Mouse (Mus musculus) cerebellum, adult 2 months (tissue): ENCODE measurements at regions not wholly inside any gene's neighbourhood (a gene's known extent, or its start where the extent isn't known, plus 50 kb on each side); places are given as distances from the start of the nearest gene placed in this dataset.

Experiments
- DNase-seq, 2 experiments: peaks; one replicate each; pipeline ENCODE4 v3.0.0; 2021
- H3K27ac ChIP-seq: fragments of 200-500 bp; 2 replicates; pipeline ENCODE4 v1.5.1; 2012; ENCODE audit warnings: low read length, control low read depth, inconsistent platforms; ENCODE audit not compliant: insufficient read depth
- H3K27me3 ChIP-seq: fragments of 200-500 bp; 2 replicates; pipeline ENCODE4 v1.6.1; 2012; ENCODE audit warnings: inconsistent platforms, mild to moderate bottlenecking, low read length, moderate library complexity; ENCODE audit not compliant: control insufficient read depth, insufficient read depth
- H3K4me1 ChIP-seq: fragments of 200-500 bp; 2 replicates; pipeline ENCODE4 v1.6.1; 2011; ENCODE audit warnings: low read length; ENCODE audit not compliant: control insufficient read depth, insufficient read depth
- H3K4me3 ChIP-seq: fragments of 200-500 bp; replicated peaks from 2 replicates; pipeline ENCODE3; 2011; ENCODE audit warnings: mild to moderate bottlenecking, low read depth, low read length, control low read depth; ENCODE audit not compliant: insufficient read depth
- CTCF ChIP-seq: fragments of 200-500 bp; IDR thresholded peaks from 2 replicates; pipeline ENCODE4 v1.5.1; 2011; ENCODE audit warnings: low read depth, mild to moderate bottlenecking, control low read depth, low read length, moderate library complexity, borderline replicate concordance; ENCODE audit not compliant: insufficient read depth
- POLR2A ChIP-seq: fragments of 200-500 bp; IDR thresholded peaks from 2 replicates; pipeline ENCODE4 v1.6.1; 2011; ENCODE audit warnings: low read length, control low read depth, borderline replicate concordance; ENCODE audit not compliant: insufficient read depth
- WGBS: fragments of 180-500 bp; shearing (Covaris S2); methylation state at CpG from one replicate; pipeline ENCODE4 v1.1.7; 2018; 5-methylcytosine and 5-hydroxymethylcytosine counted together

DNA sequence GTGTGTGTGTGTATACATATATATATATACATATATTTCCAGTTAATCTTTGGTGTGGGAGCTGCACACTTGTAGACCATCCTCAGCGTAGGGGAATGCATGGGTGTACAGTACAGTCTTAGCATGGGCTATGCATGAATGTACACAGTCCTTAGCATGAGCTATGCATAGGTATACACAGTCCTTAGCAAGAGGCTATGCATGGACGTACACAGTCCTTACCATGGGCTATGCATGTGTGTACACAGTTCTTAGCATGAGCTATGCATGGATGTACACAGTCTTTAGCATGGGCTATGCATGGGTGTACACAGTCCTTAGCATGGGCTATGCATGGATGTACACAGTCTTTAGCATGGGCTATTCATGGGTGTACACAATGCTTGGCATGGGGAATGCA lies 70.5 kb downstream of the Rchy1 start:
- DNase-seq: no peak
- no peak overlapping the region for H3K4me3 ChIP-seq
- H3K27ac ChIP-seq: no peak overlapping the region
- no peak for TF ChIP-seq POLR2A
- H3K4me1 ChIP-seq: no peaks in the 10 kb centered on the region
- no peaks in the 10 kb centered on the region for H3K27me3 ChIP-seq
- 90% methylated on average over 2 of the region's 2 CpGs for WGBS

GRCm38 (mm10) chr5:91881771-91882170 lies 81.1 kb downstream of the Rchy1 start:
- Histone ChIP-seq H3K27ac (no peak overlapping the region), H3K27me3 (no peaks in the 10 kb centered on the region), H3K4me1 (no peaks in the 10 kb centered on the region), H3K4me3 (no peak overlapping the region)
- TF ChIP-seq POLR2A (no peak), CTCF (no peak)
- no peak for DNase-seq
- 82% methylated on average over 1 of the region's 1 CpGs for WGBS

GRCm38 (mm10) chr5:91880231-91880630 lies 82.6 kb downstream of the Rchy1 start:
- H3K4me1 ChIP-seq: no peaks in the 10 kb centered on the region
- TF ChIP-seq CTCF: no peak
- TF ChIP-seq POLR2A: no peak
- DNase-seq: no peak
- no peak overlapping the region for H3K27ac ChIP-seq
- H3K4me3 ChIP-seq: no peak overlapping the region
- H3K27me3 ChIP-seq: no peaks in the 10 kb centered on the region
- WGBS: 92% methylated on average over 3 of the region's 3 CpGs

DNA sequence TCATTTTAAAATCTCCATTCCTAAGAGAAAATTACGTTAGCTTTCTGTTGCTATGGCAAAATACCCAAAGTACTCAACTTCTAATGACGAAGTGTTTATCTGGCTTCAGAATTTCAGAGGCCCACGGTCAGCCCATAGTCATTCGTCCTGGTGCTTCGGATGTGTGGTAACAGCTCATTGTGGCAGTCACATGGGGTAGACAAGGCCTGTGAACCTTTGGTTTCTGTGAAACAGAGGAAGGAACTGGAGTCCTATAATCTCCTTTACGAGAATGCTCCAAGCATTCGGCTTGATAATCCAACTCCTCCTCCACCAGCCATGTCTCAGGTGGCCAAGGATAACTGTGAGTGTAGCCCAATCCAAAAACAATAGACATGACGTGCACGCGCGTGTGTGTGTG lies 84.2 kb downstream of the Rchy1 start:
- no peak for TF ChIP-seq POLR2A
- no peak for TF ChIP-seq CTCF
- H3K27me3 ChIP-seq: no peaks in the 10 kb centered on the region
- no peak overlapping the region for H3K27ac ChIP-seq
- no peaks in the 10 kb centered on the region for H3K4me1 ChIP-seq
- WGBS: 92% methylated on average over 11 of the region's 11 CpGs
- DNase-seq: no peak
- no peak overlapping the region for H3K4me3 ChIP-seq

GRCm38 (mm10) chr5:91876682-91877031 lies 86.2 kb downstream of the Rchy1 start:
- TF ChIP-seq CTCF (no peak), POLR2A (no peak)
- Histone ChIP-seq H3K4me1 (no peaks in the 10 kb centered on the region), H3K4me3 (no peak overlapping the region), H3K27ac (no peak overlapping the region), H3K27me3 (no peaks in the 10 kb centered on the region)
- DNase-seq: no peak
- 72% methylated on average over 2 of the region's 2 CpGs for WGBS

DNA sequence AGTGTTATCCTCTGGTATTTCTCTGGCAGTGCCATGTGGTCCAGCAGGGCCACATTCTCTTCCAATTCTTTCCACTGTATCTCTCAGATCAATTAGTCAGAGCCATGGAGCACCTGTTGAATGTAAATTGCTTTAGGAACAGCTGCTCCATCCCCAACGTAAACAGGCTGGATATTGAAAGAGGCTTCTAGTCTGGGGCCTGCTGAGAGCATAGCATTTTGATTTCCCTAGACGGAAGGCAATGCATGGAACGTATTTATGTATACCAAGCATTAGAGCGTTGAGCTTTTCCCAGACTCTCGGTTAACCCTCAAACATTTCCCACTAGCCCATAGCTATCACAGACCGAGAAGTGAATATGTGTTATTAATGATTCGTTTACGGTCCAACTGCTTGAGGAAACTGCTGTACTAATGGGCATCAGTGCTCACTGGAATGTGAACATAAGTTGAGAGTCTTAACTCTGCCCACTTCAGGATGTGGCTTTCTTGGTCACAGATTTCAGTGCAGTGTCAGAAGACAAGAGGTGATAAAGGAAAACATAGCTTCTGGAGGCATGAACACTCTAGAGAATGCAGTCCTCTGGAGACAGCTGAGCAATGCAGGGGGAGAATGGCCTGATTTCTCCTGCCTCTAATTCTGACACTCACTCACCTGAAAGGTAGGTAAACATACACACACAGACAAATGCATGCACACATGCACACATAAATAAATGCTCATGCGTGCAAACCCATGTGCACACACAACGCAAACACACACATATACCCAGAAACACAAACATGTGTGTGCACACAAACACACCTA lies 86.8 kb downstream of the Rchy1 start:
- Histone ChIP-seq H3K4me3 (no peak overlapping the region), H3K27me3 (no peaks in the 10 kb centered on the region), H3K27ac (no peak overlapping the region), H3K4me1 (no peaks in the 10 kb centered on the region)
- WGBS: 40% methylated on average over 10 of the region's 10 CpGs
- no peak for DNase-seq
- TF ChIP-seq CTCF (no peak), POLR2A (no peak)

GRCm38 (mm10) chr5:91872816-91873215 lies 90.1 kb downstream of the Rchy1 start:
- DNase-seq: no peak
- Histone ChIP-seq H3K4me1 (no peaks in the 10 kb centered on the region), H3K4me3 (no peak overlapping the region), H3K27ac (no peak overlapping the region), H3K27me3 (no peaks in the 10 kb centered on the region)
- WGBS: 88% methylated on average over 1 of the region's 1 CpGs
- TF ChIP-seq CTCF (no peak), POLR2A (no peak)

- 92% methylated on average over 6 of the region's 6 CpGs for WGBS
- Histone ChIP-seq H3K27me3 (no peaks in the 10 kb centered on the region), H3K4me3 (no peak overlapping the region), H3K4me1 (no peaks in the 10 kb centered on the region), H3K27ac (no peak overlapping the region)
- no peak for TF ChIP-seq POLR2A
- no peak for TF ChIP-seq CTCF
- DNase-seq: no peak
Measured at GRCm38 (mm10) chr5:91869791-91870190, 93.1 kb downstream of the Rchy1 start.
